Mouse (Mus musculus) cerebellum, adult 11-12 months (tissue): ENCODE results near the gene Enkur.
A peak's percentile ranks its signal among the peaks of the same experiment; 100 is the strongest.

Experiments used
- DNase-seq: peaks from one replicate; pipeline ENCODE4 v3.0.0; 2022

Gene Enkur

DNA sequence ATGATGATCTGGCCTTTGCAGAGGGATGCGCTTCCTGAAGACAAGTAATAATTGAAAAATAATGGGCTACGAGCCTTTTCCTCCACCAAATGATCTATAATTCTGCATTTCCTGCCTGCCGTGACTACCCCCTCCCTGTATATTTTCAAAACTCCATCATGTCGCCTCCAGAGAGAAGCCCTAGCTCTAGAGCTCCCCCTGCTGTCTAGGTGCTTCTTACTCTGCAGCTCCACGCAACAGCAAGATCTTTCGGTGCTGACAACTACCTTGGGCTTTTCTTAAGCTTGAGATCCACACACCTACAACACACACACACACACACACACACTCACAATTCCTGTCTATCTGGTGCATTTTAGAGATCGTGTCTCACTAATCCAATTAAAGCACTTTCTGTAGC, 17.6 kb downstream of the Enkur start:
- DNase-seq, result no peak

DNA sequence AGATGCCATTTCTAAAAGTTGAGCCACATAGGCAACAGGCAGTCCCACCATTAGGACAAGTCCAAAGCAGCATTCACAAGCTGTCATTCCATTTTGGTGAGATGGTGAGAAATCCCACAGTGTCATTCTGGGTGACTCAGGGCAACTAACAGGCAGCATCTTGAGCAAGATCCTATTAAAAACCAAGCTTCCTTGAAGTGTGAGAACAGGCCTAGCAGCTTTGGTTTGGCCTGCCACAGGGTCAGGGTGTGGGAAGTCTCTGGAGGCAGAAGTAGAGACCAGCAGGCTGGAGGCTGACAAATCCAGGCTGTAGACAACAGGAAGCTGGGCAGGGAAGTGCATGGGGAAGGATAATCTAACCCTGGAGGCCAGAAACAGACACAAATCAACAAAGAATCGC, 22.4 kb downstream of the Enkur start:
- no peak for DNase-seq

DNA sequence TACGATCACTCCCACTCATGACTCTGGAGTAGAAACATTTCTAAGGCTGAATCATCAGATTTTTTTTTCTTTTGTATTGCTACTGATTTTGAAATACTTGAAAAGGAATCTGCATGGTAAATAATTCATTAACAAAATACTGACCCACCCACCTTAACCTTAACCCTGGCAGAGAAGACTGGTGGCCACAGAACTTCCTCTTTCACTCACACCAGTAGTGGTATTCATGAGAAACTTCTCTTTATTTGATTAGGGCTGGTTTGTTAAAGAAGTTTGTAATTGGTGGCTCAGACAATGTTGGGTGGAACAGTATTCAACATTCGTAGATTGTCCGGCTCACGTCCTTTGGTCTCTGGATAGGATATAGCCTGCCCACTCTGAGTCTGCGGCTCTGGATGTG, 26.0 kb downstream of the Enkur start:
- DNase-seq, result no peak

DNA sequence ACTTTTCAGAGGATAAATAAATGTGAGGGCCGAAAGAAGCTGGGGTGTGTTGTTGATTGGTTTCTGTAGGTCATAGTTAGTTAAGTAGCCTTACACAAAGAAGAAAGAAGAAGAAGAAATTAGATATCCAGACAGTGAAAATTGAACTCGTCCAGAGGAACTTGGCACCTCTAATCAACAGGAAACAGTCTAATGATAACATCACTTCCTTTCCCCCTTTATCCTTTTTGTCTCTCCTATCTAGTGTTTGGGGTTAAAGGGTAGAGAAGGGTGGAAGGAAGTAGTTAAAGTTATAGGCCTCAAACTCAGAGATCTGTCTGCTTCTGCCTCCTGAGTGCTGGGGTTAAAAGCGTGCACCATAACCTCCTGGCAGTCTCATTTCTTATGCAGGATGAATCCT, 32.4 kb downstream of the Enkur start:
- DNase-seq, result no peak

DNA sequence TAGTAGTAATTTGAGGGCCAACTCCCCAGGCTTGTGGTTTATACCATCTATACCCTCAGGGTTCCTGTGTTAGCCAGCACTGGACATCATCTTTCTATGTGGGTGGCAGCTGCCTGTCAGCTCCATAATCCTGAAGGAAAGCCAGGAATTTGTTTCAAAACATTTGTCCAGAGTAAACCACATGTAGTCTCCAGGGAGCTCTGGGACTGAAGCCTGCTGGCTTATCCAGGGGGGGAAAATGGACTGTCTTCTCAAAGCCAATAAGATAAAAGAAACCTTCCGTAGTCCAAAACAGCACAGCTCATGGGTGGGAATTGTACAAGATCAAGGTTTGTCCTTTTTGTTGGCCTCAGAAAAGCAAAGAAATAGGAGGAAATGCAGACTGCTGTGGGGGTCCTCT, 37.2 kb downstream of the Enkur start:
- DNase-seq, result no peak

DNA sequence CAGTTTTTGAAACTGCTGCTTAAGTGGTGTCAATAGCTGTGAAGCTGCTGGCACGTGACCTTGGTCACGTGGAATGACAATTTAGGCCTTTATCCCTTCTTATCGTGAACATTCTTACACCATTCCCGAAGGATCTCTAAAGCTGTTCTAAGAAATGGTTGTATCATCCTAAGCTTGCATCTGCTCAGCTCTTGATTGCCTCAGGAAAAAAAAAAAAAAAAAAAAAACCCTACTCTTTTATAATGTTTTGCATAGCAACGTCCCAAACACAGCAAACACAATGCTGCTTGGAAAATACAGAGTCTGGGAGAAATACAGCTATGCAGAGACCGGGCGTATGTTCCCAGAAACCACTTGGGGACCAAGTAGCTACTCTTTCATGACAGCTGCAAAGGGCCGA, 40.9 kb downstream of the Enkur start:
- no peak for DNase-seq

DNA sequence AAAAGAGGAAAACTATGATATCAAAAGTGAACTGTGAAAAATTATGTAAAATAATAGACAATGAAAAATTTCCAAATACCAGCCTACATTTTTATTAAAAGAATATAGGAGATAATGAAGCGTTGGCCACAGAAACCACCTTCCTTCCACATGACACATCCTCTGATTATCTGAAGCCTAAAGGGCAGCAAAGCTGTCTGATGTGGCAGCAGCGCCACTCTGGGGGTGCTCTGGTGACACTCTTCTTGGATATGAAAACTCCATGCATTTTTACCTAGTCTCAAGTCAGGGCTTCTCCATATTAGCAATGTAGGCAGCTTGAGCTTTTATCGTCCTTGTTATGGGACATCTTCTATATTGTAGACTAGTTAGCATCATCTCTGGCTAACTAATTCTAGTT, 51.7 kb downstream of the Enkur start:
- DNase-seq, result no peak

DNA sequence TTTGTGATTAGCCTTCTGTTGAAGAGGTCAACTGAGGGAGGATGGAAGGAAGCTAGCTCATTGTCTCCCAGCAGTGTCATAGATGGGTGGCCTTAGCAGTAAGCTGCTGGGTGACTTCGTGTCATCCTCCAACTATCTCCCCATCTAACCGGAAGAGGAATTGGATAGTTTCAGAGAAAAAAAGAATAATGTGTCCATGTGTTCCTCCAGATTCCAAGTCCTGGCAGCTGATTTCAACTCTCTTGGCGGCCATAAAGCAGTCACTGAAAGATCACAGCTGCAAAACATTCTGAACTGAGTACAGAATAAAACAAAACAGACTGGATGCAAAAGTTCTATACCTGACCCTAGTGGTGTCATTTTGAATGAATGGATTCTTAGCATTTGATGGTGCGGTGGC, 58.0 kb downstream of the Enkur start:
- DNase-seq, result no peak

DNA sequence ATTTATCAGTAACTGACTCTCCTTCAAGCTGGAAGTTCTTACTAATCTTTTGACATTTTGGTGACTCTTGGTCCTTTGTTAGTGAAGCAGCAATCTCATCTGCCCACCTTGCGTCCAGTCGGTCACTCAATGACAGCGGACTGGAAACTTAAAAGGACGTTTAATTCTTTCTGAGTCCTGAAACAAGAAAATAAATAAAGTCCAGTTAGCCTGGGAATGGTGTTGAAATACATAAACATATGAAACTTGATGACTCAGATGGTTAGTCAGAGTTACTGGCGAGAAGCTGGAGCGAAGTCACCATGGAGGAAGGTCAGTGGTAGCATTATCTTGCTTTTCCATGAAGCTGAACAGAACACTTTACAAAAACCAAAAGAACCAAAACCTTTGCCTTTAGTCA, 58.7 kb downstream of the Enkur start:
- DNase-seq, result no peak

DNA sequence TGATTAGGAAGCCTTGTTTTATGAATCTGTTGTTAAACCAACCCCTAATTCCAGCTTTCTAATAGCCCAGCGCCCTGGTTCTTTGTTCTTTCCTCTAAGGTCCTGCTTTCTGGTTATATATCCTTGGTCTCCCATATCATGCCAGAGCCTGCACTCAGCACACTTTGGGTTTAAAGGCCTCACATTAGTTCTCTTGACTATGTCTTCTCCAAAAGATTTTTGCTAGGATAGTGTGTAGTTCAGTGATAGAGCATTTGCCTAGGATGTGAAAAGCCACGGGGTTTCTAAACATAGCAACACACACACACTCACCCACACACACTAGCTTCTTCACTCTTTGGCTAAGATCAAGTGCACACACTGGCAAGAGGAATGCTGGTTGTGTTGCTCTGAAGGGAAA, 62.5 kb downstream of the Enkur start:
- DNase-seq, result no peak

DNA sequence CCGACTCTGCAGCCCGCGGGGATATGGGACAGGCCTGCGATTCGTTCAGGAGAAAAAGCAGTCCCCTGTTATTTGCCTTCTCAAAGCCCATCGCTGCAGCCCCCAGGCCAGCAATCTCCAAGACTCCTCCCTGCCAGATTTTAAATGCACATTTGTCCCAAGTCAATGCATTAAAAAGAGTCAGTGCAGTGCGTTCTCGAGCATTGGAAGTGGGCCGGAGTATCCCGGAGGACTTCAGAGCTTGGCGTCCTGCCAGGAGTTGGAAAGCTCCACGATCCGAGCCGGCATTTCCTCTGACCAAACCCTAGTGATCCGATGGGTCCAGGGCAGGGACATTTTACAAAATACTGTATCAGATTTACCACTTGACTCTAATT, 63.0 kb downstream of the Enkur start:
- peak; percentile 61 for DNase-seq

DNA sequence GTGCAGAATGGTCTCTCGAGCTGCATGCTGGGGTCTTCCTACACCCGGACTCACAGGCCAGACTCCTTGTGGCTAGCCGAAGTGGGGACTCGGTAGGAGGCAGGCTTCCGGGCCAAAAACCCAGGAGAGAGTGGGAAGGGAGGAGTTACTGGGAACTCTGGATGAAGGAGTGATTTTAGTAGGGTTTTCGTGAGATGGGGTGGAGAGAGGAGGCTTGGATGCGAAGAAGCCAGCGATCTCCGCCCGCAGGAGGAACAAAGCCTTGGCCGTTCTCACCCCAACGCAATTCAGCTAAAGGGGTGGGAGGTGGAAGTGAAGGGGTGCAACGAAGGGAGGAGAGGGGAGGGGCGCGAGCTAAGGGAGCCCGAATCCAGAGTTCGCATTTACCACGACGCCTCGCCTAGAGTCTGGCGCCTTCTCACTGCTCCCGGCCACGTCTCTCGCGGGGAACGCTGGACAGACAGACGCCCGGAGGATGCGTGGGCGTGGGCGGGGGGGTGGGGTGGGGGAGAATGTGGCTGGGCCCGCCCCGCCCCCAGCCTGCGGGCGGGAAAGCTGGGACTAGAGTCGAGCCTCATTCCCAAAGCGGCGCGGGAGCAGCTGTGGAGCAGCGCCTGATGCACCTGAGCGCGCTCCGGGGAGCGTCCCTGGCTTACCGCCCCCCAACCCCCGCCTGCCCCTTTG, 63.5 kb downstream of the Enkur start:
- peak; percentile 39 for DNase-seq

DNA sequence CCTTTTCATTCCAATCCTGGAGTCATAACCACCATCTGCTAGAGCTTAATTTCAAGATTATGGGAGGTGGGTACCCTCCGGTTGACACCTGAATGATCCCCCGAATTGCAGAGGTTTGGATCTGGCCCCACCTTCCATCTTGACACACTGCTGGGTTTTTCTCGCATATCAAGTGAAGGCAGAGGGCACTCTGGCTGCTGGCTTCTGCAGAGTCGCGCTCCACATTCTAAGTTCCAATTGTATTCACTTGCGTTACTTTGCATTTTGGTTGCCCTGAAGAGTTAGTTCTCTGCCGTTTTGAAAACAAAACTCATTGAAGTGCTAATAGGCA, 64.0 kb downstream of the Enkur start:
- no peak for DNase-seq
